Mouse (Mus musculus) yolk sac, embryonic 10.5 days (tissue): ENCODE measurements at regions not wholly inside any gene's neighbourhood (a gene's known extent, or its start where the extent isn't known, plus 50 kb on each side); places are given as distances from the start of the nearest gene placed in this dataset.

Source experiments
- DNase-seq: peaks from one replicate; pipeline ENCODE4 v3.0.0-alpha.2; 2017; ENCODE audit warnings: low spot score

GRCm38 (mm10) chr7:40422125-40422524, 476.0 kb upstream of the Vstm2b start:
- no peak for DNase-seq

DNA sequence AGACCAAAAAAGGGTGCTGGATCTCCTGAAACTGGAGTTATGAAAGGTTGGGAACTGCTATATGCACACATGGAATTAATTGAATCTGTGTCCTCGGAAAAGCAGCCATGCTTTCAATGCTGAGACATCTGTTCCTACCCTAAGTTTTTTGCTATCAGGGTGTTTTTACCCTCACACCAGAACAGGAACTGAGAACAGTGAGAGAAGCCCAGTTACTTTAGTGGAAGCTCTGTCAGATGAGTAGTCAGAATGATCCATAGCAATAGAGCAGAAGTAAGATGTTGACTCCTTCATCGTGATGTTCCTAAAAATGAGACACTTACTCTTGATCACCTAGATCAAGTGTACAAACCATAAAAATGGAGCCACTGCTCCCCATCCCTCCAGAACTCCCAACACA, 468.7 kb upstream of the Vstm2b start:
- no peak for DNase-seq

- DNase-seq = no peak
Measured at GRCm38 (mm10) chr7:40433906-40434305, 464.2 kb upstream of the Vstm2b start.

GRCm38 (mm10) chr7:40441128-40441527, 457.0 kb upstream of the Vstm2b start:
- DNase-seq = no peak

DNA sequence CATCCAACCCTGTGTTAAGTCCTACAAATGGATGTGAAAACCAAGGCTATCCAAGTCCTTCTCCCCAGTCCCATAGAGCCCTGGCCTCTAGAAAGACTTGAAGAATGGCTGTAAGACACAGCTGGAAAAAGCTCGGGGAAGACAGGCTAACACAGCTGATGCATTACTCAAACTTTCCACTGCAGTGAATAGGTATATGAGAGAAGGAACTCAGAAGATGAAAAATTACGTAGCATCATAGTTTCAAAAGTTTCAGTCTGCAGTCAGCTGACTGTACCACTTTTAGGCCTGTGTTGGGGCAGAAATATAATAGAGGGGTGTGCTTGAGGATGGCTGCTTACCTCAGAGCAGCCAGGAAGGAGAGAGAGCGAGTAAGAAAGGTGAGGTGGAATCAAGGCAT, 456.3 kb upstream of the Vstm2b start:
- no peak for DNase-seq

GRCm38 (mm10) chr7:40466382-40466781, 431.7 kb upstream of the Vstm2b start:
- DNase-seq = no peak

- DNase-seq = no peak
Measured at GRCm38 (mm10) chr7:40487256-40487655, 410.9 kb upstream of the Vstm2b start.

GRCm38 (mm10) chr7:40522703-40523267, 375.3 kb upstream of the Vstm2b start:
- DNase-seq = no peak

- DNase-seq = no peak
Measured at GRCm38 (mm10) chr7:40536601-40537000, 361.5 kb upstream of the Vstm2b start.

GRCm38 (mm10) chr7:40537621-40538020, 360.5 kb upstream of the Vstm2b start:
- DNase-seq = no peak

DNA sequence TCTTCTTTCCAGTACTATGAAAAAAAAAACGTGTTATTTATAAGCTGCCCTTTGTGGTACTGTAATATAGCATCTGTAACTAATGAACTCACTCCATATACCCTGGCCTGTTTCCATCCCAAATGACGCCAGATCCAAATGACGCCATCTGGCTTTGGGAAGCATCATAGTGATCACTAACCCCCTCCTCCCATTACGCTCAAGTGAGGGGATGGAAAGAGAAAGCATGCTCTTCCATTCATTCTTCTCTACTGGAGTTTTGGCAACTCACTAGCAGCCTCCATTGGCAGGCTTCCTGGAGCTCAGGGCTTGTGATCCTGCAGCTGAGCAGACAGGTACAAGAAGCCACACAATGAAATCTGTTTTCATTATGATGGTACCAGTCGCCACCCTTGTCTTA, 358.3 kb upstream of the Vstm2b start:
- no peak for DNase-seq

DNA sequence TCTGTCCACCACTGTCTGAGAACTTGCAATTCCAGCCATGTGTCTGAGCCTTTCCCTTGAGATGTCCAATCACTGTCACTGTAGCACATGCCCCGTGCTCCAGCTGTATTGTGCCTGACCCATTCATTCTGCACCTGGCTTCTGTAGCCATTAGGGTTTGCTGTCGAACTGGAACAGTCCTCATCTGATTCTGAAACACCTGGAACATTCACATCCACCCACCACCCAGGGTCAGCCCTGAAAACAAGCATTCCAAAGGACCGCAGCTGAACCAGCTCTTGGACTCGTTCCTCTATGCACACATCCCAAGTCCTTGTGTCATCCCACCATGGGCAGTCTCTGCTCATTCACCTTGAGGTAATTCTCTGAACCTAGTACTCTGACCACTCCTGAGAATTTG, 356.8 kb upstream of the Vstm2b start:
- no peak for DNase-seq

DNA sequence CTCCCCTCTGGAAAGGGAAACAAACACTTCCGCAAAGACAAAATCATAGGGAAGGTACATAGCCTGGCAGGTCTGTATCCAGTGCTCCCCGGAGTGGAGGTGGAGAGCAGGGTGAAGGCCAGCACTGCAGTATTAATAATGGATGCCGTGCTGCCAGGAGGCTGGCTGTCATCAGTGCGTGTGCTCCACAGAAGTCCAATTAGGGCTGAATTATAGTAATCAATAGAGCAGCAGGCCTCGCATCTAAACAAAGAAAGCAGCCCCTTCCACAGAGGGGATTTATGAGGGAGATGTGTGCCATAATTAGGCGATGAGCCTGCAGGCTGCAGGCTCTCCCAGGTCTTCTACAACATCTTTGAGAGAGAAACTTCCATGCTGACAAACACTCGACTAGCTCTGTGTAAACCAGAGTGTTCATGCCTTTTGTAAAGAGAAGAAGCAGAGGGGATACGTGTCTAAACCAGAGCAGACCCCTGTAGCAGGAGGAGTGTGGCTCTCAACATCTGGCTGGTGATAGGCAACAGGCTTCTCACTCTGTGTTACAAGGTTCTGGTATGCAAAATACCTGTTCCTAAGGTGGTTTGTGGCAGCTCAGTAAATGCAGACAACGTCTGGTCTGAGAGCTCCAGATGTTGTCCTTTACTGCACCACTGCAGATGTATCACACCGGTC, 334.5 kb upstream of the Vstm2b start:
- DNase-seq = no peak

- DNase-seq = no peak
Measured at GRCm38 (mm10) chr7:40575971-40576370, 322.2 kb upstream of the Vstm2b start.

DNA sequence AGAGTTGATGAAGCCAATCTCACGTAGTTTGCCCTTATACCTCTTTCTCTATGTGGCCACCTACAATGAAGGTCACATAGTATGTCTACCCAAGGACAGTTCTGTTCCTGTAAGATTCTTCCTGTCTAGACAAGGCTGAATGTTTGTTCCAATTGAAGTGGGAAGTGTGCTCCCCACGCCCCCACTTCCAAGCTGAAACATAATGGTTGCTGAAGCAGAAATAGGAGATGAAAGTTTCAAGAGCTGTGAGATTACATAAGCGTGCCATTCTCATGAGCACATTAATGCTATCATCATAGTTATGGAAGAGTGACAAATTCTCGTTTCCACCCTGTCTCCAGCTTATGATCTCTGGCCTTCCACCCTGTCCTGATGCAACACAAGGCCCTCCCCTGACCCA, 320.8 kb upstream of the Vstm2b start:
- no peak for DNase-seq

DNA sequence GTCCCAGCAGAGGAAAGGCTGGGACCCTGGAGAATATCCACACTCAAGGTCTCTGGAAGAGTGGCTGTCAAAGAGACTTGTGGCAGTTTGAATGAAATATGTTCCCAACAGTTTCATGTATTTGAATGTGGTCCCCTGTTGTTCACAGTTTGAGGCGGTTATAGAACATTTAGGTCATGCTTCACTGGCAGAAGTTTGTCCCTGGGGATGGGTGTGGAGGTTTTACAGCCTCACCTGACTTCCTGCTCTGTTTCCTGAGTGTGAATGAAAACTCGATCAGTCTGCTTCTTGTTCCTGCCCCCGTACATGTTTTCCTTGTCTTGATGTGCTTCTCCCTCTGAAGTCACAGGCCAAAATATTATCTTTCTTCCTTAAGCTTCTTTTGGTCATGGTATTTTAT, 277.4 kb upstream of the Vstm2b start:
- DNase-seq = no peak

DNA sequence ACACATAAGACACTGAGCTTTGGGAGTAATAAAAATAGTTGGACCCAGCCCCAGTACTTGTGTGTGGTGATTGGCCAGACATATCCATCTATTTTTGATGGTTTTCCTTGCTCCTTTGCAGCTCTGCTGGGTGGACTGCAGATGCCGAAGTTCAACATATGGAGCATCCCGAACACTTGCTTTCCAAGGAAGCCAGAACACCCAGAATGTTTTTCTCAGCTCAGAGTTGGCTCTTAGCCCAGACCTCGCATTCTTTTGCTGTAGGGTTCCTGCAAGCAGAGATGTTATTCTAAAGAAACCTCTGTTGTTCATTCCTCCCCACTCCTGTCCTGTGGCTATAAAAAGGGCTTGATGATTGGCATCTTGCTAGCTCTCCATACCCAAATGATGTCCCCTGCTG, 275.3 kb upstream of the Vstm2b start:
- no peak for DNase-seq

DNA sequence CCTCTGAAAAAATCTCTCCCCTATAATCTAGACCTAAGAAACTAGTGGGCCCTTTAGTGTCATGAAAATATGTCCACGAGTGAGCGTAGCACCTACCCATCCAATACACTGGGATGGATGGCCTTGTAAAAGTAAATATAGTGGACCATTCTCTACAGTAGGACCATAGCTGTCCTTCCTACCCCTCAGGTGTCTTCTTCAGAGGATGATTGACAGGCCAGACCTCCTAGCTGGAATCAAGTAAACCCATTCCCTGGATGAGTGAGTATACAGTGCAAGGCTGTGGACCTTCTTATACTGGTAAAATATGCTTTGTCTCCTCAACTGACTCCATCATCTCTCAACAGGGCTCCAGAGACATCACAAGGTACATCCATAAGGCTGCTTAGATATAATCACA, 274.8 kb upstream of the Vstm2b start:
- DNase-seq = no peak

- DNase-seq = peak; percentile 21
Measured at GRCm38 (mm10) chr7:40636369-40636768, 261.8 kb upstream of the Vstm2b start.

- no peak for DNase-seq
Measured at GRCm38 (mm10) chr7:40654982-40655381, 243.1 kb upstream of the Vstm2b start.

DNA sequence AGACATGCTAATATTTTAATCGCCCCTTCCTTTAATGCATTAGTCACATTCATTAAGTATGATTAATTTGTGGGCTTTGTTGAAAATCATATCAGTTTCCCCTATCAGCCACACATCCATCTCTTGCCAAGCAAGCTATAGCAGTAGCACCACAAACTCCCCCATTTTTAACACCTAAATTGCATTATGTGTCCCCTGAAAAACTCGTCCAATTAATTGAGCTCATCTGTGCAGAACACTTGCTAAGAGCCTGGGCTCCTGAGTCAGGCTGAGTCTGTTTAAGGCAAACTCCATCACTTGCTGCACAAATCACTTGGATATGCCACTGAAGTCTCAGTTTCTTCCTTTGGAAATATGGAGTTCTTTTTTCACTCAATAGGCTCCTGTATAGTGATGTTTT, 242.7 kb upstream of the Vstm2b start:
- no peak for DNase-seq

DNA sequence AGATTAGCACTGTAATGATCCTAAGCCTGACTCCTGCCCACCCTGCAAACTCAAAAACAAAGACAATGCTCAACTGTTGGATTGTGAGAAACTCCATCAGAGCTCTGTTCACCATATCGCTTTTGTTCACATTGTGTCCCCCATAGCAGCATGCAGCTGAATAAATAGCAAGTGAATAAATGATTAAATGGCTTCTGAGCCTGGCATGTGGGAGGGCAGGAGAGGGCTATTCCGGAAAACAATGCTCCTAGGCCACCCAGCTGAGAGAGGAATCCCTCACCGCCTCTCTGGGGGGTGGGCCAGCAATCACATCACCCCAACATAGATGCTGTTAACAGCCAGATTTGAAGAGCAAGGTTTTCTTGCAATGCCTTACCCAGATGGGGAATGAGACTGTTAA, 238.5 kb upstream of the Vstm2b start:
- no peak for DNase-seq

GRCm38 (mm10) chr7:40663781-40664180, 234.3 kb upstream of the Vstm2b start:
- DNase-seq = no peak

DNA sequence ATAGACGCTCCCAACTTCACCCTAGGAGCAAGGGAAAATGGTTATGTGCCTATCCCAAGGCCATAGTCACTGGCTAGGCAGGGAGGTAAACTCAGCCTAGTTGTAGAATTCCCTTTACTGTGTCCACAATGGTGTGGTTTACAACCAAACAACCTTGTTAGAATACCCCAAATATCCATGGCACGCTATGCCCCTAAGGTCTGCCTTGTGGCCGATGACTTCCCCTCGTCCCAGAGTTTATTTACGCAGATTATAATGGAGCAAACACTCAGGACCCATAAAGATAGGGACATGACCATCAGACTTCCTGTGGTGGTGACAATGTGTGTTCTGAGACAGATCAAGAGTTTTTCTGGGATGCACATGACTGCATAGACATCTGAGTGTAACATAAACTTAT, 231.5 kb upstream of the Vstm2b start:
- DNase-seq = no peak
